Mouse (Mus musculus): ENCODE results near the gene Gys2. TPM values are rescaled to one million over a fixed set of nuclear protein-coding genes. Genes with fewer than 3 reads are reported as not detected.

Gys2 gene
- total RNA-seq, 2 experiments from 2014 or later = not detected

GRCm38 (mm10) chr6:142459017-142459678 is 13.8 kb downstream of the Gys2 start:
- ATAC-seq (replicated peaks; ENCODE audit: low FRiP score, poor library complexity, severe bottlenecking) = no peak

- ATAC-seq (replicated peaks; ENCODE audit: low FRiP score, poor library complexity, severe bottlenecking) = no peak
Observed at GRCm38 (mm10) chr6:142458010-142458409, 14.9 kb downstream of the Gys2 start.

GRCm38 (mm10) chr6:142455314-142455996 is 17.5 kb downstream of the Gys2 start:
- no peak for ATAC-seq (replicated peaks; ENCODE audit: low FRiP score, poor library complexity, severe bottlenecking)

- ATAC-seq (replicated peaks; ENCODE audit: low FRiP score, poor library complexity, severe bottlenecking) = no peak
Observed at GRCm38 (mm10) chr6:142453311-142453710, 19.6 kb downstream of the Gys2 start.

GRCm38 (mm10) chr6:142451381-142451780 is 21.5 kb downstream of the Gys2 start:
- ATAC-seq (replicated peaks; ENCODE audit: low FRiP score, poor library complexity, severe bottlenecking) = no peak

GRCm38 (mm10) chr6:142429072-142429471 is 43.8 kb downstream of the Gys2 start:
- ATAC-seq (replicated peaks; ENCODE audit: low FRiP score, poor library complexity, severe bottlenecking) = no peak

GRCm38 (mm10) chr6:142424976-142425375 is 47.9 kb downstream of the Gys2 start:
- no peak for ATAC-seq (replicated peaks; ENCODE audit: low FRiP score, poor library complexity, severe bottlenecking)

- no peak for ATAC-seq (replicated peaks; ENCODE audit: low FRiP score, poor library complexity, severe bottlenecking)
Observed at GRCm38 (mm10) chr6:142414597-142414996, 58.3 kb downstream of the Gys2 start.

GRCm38 (mm10) chr6:142413845-142414244 is 59.1 kb downstream of the Gys2 start:
- no peak for ATAC-seq (replicated peaks; ENCODE audit: low FRiP score, poor library complexity, severe bottlenecking)

GRCm38 (mm10) chr6:142412906-142413491 is 59.9 kb downstream of the Gys2 start, which contains the start of gene Spx:
Gene Spx (plus strand): TSS chr6:142413441.
- no peak for ATAC-seq (replicated peaks; ENCODE audit: low FRiP score, poor library complexity, severe bottlenecking)

- no peak for ATAC-seq (replicated peaks; ENCODE audit: low FRiP score, poor library complexity, severe bottlenecking)
Observed at GRCm38 (mm10) chr6:142411140-142411539, 61.8 kb downstream of the Gys2 start.

GRCm38 (mm10) chr6:142395756-142396155 is 77.2 kb downstream of the Gys2 start:
- ATAC-seq (replicated peaks; ENCODE audit: low FRiP score, poor library complexity, severe bottlenecking) = no peak; the same call in 1 of the 2 replicates

- no peak for ATAC-seq (replicated peaks; ENCODE audit: low FRiP score, poor library complexity, severe bottlenecking)
Observed at GRCm38 (mm10) chr6:142394669-142395068, 78.2 kb downstream of the Gys2 start.

- no peak for ATAC-seq (replicated peaks; ENCODE audit: low FRiP score, poor library complexity, severe bottlenecking)
Observed at GRCm38 (mm10) chr6:142392312-142392711, 80.6 kb downstream of the Gys2 start.

GRCm38 (mm10) chr6:142389101-142389500 is 83.8 kb downstream of the Gys2 start:
- no peak for ATAC-seq (replicated peaks; ENCODE audit: low FRiP score, poor library complexity, severe bottlenecking)

- ATAC-seq (replicated peaks; ENCODE audit: low FRiP score, poor library complexity, severe bottlenecking) = no peak
Observed at GRCm38 (mm10) chr6:142387755-142388271, 85.1 kb downstream of the Gys2 start.

- peak; percentile 98 for ATAC-seq (replicated peaks; ENCODE audit: low FRiP score, poor library complexity, severe bottlenecking)
Observed at GRCm38 (mm10) chr6:142387011-142387754, 85.7 kb downstream of the Gys2 start, which contains the start of the genes Recql and Golt1b. Gene Recql (minus strand): TSS chr6:142387087. Gene Golt1b (plus strand): TSS chr6:142387221.

GRCm38 (mm10) chr6:142386285-142387010 is 86.5 kb downstream of the Gys2 start:
- peak; percentile 34; the same call in 1 of the 2 replicates for ATAC-seq (replicated peaks; ENCODE audit: low FRiP score, poor library complexity, severe bottlenecking)

GRCm38 (mm10) chr6:142384521-142384920 is 88.4 kb downstream of the Gys2 start:
- ATAC-seq (replicated peaks; ENCODE audit: low FRiP score, poor library complexity, severe bottlenecking) = no peak

Data from erythroblast, adult 5-6 weeks (primary cell).